Mouse (Mus musculus) A20 (cell line): ENCODE results near the gene Olfr870.

ENCODE experiments used
- DNase-seq: peaks from one replicate; pipeline ENCODE4 v3.0.0-alpha.2; 2011; ENCODE audit warnings: low read depth, low spot score

Olfr870 gene

GRCm38 (mm10) chr9:20173957-20174356 lies at the start of gene Olfr870:
Gene Olfr870, minus strand, starts transcription at chr9:20174057.
- no peak for DNase-seq

DNA sequence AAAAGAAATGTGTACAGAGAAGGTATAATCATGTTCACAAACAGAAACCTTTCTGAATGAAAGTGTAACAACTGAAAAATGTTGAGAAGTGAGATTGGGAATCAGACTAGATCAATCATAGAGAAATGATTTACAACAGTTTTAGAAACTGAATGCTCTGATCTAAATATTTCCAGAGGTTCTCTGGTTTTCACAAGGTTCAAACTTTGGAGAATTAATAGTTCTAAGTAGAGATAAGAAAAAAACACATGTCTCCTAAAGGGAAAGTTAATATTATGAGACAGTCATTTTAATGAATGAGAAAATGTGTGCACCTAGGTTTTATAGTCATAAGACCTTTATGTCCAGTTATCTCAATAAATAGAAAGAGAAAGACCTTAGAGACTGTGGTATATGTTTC lies 38.0 kb upstream of the Olfr870 start, which contains the start of gene Olfr871:
TSS of gene Olfr871 (plus strand) at position 301 of the 400 bp plus-strand sequence.
- DNase-seq, result no peak

GRCm38 (mm10) chr9:20211477-20211876 lies 37.6 kb upstream of the Olfr870 start:
- no peak for DNase-seq

DNA sequence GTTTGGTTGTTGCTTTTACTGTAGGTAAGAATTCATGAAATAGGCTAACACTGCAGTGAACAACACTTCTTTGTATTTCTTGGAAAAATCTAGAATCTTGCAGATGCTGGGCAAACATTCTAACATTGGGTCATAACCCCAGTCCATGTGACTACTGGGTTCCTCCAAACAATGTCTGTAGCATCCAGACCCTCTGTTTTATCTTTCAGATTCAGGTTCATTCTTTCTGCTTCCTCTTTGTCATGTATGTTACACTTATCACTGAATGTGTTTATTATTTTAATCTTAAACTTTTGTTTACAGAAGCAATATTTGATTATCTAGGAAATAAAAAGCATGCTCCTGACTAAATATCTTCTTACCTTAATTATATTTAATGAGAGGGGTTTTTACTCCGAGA lies 37.0 kb upstream of the Olfr870 start:
- no peak for DNase-seq

GRCm38 (mm10) chr9:20203413-20203984 lies 29.6 kb upstream of the Olfr870 start:
- peak; percentile 45 for DNase-seq

DNA sequence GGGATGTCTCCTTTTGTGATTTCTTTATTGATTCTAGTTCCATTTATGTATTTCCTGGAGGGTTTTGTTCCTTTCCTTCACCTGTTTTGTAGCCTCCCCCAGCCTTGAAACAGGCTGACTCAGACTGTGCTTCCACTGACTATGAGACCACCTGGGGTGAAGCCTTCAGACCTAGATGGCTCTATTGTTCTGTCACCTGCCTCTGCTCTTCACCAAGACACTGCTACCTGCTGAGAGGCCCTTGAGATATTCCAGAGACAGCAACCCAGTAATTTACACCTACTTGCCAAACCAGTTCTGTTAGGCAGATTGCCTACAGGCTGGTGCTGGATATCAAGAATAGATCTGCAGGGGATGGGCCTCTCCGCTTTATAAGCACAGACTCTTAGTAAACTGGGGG lies 28.3 kb upstream of the Olfr870 start:
- DNase-seq, result no peak

GRCm38 (mm10) chr9:20179463-20179862 lies 5.6 kb upstream of the Olfr870 start:
- DNase-seq, result no peak

GRCm38 (mm10) chr9:20149706-20150105 lies 24.2 kb downstream of the Olfr870 start:
- no peak for DNase-seq

- DNase-seq, result no peak
Observed at GRCm38 (mm10) chr9:20128709-20129108, 45.1 kb downstream of the Olfr870 start, which contains the start of gene Olfr869. Gene Olfr869, plus strand, starts transcription at chr9:20129009.
